Mouse (Mus musculus): Measurements from ENCODE around the gene Cpne5. TPM values are rescaled to one million over a fixed set of nuclear protein-coding genes. Genes with fewer than 3 reads are reported as not detected.
"Not testable (repeated sequence)": the region's sequence is repeated elsewhere in the genome, so short reads cannot be mapped to it uniquely, and the experiment has no call there.

The Cpne5 gene
- total and polyA plus RNA-seq, 2 experiments from 2014 or later = 3.6 to 8.4 TPM

DNA sequence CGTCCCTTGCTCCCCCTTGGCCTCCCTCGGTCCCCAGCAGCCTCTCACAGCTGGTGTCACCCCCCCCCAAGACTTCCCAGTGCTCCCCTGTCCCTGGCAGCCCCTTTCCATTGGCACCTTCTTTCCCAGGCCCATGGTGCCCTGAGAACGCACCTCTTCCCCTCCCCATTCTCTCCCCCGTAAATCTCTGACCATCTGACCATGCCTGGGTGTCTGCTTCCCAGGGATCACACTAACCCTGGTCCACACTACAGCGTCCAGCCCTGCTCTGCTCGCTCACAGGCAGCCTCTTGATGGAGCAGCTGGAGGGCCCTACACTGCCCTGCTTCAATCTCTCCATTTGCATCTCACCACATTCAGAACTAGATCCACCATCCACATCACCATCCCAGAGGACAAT, 18.5 kb upstream of the Cpne5 start:
- peak overlapping the region; percentile 19 for H3K4me2 ChIP-seq (ENCODE audit: low read depth, low read length)
- H3K4me1 ChIP-seq (ENCODE audit: control insufficient read depth, insufficient read depth) = peaks cover 55% of the 10 kb centered on the region
- TF ChIP-seq EP300 (IDR thresholded peaks at IDR 0.05; ENCODE audit: low read depth) = no peak
- TF ChIP-seq CTCF (IDR thresholded peaks at IDR 0.05; ENCODE audit: low read depth) = no peak
- peaks cover 25% of the 10 kb centered on the region for H3K36me3 ChIP-seq (replicated peaks; ENCODE audit: control insufficient read depth, insufficient read depth, low read length)
- H3K27ac ChIP-seq (ENCODE audit: low read depth) = peak overlapping the region; percentile 92
- H3K9me3 ChIP-seq (replicated peaks; ENCODE audit: control insufficient read depth, low read length) = no peaks in the 10 kb centered on the region
- ATAC-seq (ENCODE audit: insufficient read depth, low read depth) = peak; percentile 1; the same call in 1 of the 2 replicates
- DNase-seq (ENCODE audit: low spot score) = no peak
- H3K27me3 ChIP-seq (ENCODE audit: control insufficient read depth, insufficient read depth, low read length) = no peaks in the 10 kb centered on the region
- 41% methylated on average over 6 of the region's 6 CpGs for WGBS
- H3K4me3 ChIP-seq (ENCODE audit: low read depth, low read length) = no peak overlapping the region
- H3K9ac ChIP-seq (replicated peaks; ENCODE audit: low read depth, low read length) = no peak overlapping the region

DNA sequence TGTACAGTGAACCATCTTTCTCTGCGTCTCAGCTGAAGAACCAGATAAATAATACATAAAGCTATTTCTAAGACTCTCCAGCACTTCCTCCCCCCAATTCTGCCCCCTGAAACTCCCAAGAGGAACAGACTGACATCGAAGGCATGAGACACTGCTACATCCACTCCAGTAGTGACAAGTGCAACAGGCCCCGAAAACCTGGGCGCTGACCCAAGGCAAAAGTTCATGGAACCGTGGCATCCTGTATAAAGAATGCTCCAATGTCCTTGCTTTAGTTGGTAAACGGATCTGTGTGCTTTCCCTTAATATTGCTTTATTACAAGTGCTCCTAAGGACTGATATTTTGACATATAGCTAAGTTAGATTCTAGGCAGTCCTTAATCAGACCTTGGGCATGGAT, 16.8 kb upstream of the Cpne5 start:
- peak overlapping the region; percentile 93 for H3K27ac ChIP-seq (ENCODE audit: low read depth)
- not testable (repeated sequence) for H3K4me3 ChIP-seq (ENCODE audit: low read depth, low read length)

DNA sequence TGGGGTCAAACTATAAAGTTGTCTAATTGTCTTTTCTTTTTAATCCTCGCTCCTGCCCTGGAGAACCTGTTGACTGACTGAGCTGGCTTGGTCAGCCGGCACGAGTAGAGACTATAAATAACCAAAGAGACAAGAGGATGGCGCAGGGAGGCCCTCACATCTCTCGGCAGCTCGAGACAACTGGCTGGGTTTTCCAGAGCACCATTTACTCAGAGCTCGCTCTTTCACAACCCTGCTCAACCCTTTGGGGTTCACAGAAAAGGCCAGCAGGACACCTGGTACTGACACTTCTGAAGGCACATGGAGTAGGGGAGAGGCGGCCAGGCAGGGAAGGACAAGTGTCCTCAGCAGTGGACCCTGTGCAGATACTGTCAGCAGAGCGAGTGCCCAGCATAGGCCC, 15.7 kb upstream of the Cpne5 start:
- DNase-seq (ENCODE audit: low spot score) (no peak), ATAC-seq (ENCODE audit: insufficient read depth, low read depth) (no peak)
- peak overlapping the region; percentile 93 for H3K27ac ChIP-seq (ENCODE audit: low read depth)
- H3K27me3 ChIP-seq (ENCODE audit: control insufficient read depth, insufficient read depth, low read length) = no peaks in the 10 kb centered on the region
- H3K36me3 ChIP-seq (replicated peaks; ENCODE audit: control insufficient read depth, insufficient read depth, low read length) = peaks cover 13% of the 10 kb centered on the region
- no peaks in the 10 kb centered on the region for H3K9me3 ChIP-seq (replicated peaks; ENCODE audit: control insufficient read depth, low read length)
- TF ChIP-seq EP300 (IDR thresholded peaks at IDR 0.05; ENCODE audit: low read depth) = no peak
- no peak for TF ChIP-seq CTCF (IDR thresholded peaks at IDR 0.05; ENCODE audit: low read depth)
- H3K4me3 ChIP-seq (ENCODE audit: low read depth, low read length) = no peak overlapping the region
- H3K4me2 ChIP-seq (ENCODE audit: low read depth, low read length) = no peak overlapping the region
- peaks cover 83% of the 10 kb centered on the region for H3K4me1 ChIP-seq (ENCODE audit: control insufficient read depth, insufficient read depth)
- no peak overlapping the region for H3K9ac ChIP-seq (replicated peaks; ENCODE audit: low read depth, low read length)
- 40% methylated on average over 9 of the region's 9 CpGs for WGBS

More for the DNA sequence above, 16.8 kb upstream of the Cpne5 start:
- WGBS = 83% methylated on average over 6 of the region's 6 CpGs
- not testable (repeated sequence) for H3K4me2 ChIP-seq (ENCODE audit: low read depth, low read length); ATAC-seq (ENCODE audit: insufficient read depth, low read depth); H3K9me3 ChIP-seq (replicated peaks; ENCODE audit: control insufficient read depth, low read length); DNase-seq (ENCODE audit: low spot score); H3K27me3 ChIP-seq (ENCODE audit: control insufficient read depth, insufficient read depth, low read length); H3K9ac ChIP-seq (replicated peaks; ENCODE audit: low read depth, low read length)
- Histone ChIP-seq H3K36me3 (replicated peaks; ENCODE audit: control insufficient read depth, insufficient read depth, low read length) (peaks cover 16% of the 10 kb centered on the region), H3K4me1 (ENCODE audit: control insufficient read depth, insufficient read depth) (peaks cover 72% of the 10 kb centered on the region)

DNA sequence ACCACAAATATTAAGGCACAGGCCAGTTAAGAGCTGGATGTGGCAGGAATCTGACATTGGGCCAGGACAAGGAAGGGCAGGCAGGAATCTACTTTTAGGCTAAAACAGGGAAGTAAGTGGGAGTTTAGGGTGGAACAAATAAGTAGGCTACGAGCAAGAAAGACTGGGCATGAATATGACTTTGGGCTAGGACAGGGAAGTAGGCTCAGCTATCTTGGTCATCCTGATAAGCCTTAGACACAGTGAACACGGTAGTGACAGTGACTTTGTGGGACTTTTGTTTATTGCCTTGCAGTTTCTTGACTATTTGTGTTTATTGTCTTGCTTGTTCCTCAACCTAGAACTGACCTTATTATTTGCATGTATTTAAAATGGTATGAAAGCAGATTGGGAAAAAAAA, 15.3 kb upstream of the Cpne5 start:
- no peaks in the 10 kb centered on the region for H3K9me3 ChIP-seq (replicated peaks; ENCODE audit: control insufficient read depth, low read length)
- H3K4me3 ChIP-seq (ENCODE audit: low read depth, low read length) = no peak overlapping the region
- H3K4me2 ChIP-seq (ENCODE audit: low read depth, low read length) = no peak overlapping the region
- no peak overlapping the region for H3K9ac ChIP-seq (replicated peaks; ENCODE audit: low read depth, low read length)
- H3K27ac ChIP-seq (ENCODE audit: low read depth) = peak overlapping the region; percentile 93
- no peak for TF ChIP-seq CTCF (IDR thresholded peaks at IDR 0.05; ENCODE audit: low read depth)
- TF ChIP-seq EP300 (IDR thresholded peaks at IDR 0.05; ENCODE audit: low read depth) = no peak
- ATAC-seq (ENCODE audit: insufficient read depth, low read depth) (no peak), DNase-seq (ENCODE audit: low spot score) (no peak)
- no peaks in the 10 kb centered on the region for H3K27me3 ChIP-seq (ENCODE audit: control insufficient read depth, insufficient read depth, low read length)
- H3K36me3 ChIP-seq (replicated peaks; ENCODE audit: control insufficient read depth, insufficient read depth, low read length) = peaks cover 12% of the 10 kb centered on the region
- WGBS = 50% methylated on average over 2 of the region's 2 CpGs
- peaks cover 84% of the 10 kb centered on the region for H3K4me1 ChIP-seq (ENCODE audit: control insufficient read depth, insufficient read depth)

DNA sequence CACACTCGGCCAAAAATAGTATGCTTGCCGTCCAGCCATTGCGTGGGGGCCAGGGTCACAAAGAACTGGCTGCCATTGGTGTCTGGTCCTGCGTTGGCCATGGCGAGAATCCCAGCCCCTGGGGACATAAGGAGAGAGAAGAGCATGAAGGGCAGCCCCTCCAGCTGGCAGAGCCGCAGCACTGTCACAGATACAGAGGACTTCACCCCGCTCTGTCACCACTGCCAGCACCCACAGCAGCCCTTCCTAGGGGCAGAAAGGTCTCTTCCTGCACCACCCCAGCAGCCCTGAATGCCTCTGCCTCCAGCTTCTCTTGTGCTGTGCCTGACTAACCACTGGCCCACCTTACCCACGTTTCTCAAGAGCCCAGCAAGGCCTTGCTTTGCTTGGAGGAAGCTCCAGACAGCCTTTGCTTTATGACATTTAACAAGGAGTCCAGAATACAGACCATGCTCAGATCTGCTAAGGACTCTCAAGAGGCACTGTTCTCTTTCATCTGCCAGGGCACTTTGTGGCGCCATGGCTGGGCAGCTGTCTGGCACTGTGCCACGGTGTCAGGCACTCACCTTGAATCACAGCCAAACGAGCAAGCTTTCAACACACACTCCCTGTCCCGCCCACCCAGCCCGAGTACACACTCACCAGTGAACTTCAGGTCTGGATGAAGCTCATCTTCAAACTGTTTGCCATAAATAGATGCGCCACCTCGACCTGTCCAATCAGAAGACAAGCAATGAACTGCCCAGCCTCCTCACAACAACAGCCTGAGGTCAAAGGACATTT, 13.8 kb upstream of the Cpne5 start:
- Histone ChIP-seq H3K9ac (replicated peaks; ENCODE audit: low read depth, low read length) (no peak overlapping the region), H3K4me3 (ENCODE audit: low read depth, low read length) (no peak overlapping the region), H3K27ac (ENCODE audit: low read depth) (peak overlapping the region; percentile 93), H3K36me3 (replicated peaks; ENCODE audit: control insufficient read depth, insufficient read depth, low read length) (peaks cover 7% of the 10 kb centered on the region), H3K9me3 (replicated peaks; ENCODE audit: control insufficient read depth, low read length) (no peaks in the 10 kb centered on the region), H3K4me1 (ENCODE audit: control insufficient read depth, insufficient read depth) (peaks cover 85% of the 10 kb centered on the region), H3K27me3 (ENCODE audit: control insufficient read depth, insufficient read depth, low read length) (no peaks in the 10 kb centered on the region), H3K4me2 (ENCODE audit: low read depth, low read length) (no peak overlapping the region)
- WGBS = 30% methylated on average over 15 of the region's 15 CpGs
- ATAC-seq (ENCODE audit: insufficient read depth, low read depth) (peak; percentile 65), DNase-seq (ENCODE audit: low spot score) (peak; percentile 94)
- TF ChIP-seq CTCF (IDR thresholded peaks at IDR 0.05; ENCODE audit: low read depth) (no peak), EP300 (IDR thresholded peaks at IDR 0.05; ENCODE audit: low read depth) (peak; percentile 87)

DNA sequence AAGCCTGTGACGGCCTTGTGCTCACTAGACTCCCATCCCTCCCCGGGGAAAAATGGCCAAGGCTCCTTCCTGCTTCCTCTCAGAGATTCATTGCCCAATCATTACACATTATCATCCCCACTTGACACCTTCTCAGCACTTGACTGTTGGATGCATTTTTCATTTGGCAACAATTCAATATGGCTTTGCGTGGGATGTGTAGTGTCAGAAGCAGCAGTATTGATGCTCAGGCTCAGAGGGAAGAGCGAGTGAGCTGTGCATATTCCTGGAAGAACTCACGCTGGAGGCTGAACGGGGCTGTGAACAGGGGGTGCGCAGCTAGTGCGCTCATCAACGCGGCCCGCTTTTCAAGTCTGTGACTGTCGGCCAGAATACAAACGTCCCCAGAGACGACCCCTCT, 13.0 kb upstream of the Cpne5 start:
- H3K4me2 ChIP-seq (ENCODE audit: low read depth, low read length); H3K36me3 ChIP-seq (replicated peaks; ENCODE audit: control insufficient read depth, insufficient read depth, low read length); H3K9me3 ChIP-seq (replicated peaks; ENCODE audit: control insufficient read depth, low read length); H3K27me3 ChIP-seq (ENCODE audit: control insufficient read depth, insufficient read depth, low read length); ATAC-seq (ENCODE audit: insufficient read depth, low read depth); H3K9ac ChIP-seq (replicated peaks; ENCODE audit: low read depth, low read length); DNase-seq (ENCODE audit: low spot score); H3K4me3 ChIP-seq (ENCODE audit: low read depth, low read length): not testable (repeated sequence)
- H3K27ac ChIP-seq (ENCODE audit: low read depth) = peak overlapping the region; percentile 93
- 56% methylated on average over 14 of the region's 14 CpGs for WGBS
- H3K4me1 ChIP-seq (ENCODE audit: control insufficient read depth, insufficient read depth) = peaks cover 80% of the 10 kb centered on the region
